Mouse (Mus musculus) c-Kit-positive CD71-positive TER-119-negative erythroid progenitor cells, embryonic 14.5 days (primary cell): ENCODE data around the gene Nell2.

ENCODE experiments used
- DNase-seq: peaks from one replicate; pipeline ENCODE4 v3.0.0-alpha.2; 2013; ENCODE audit warnings: low read depth

Nell2 gene

GRCm38 (mm10) chr15:95334323-95335296 lies 193.7 kb downstream of the Nell2 start:
- DNase-seq, result no peak

- DNase-seq, result no peak
Observed at GRCm38 (mm10) chr15:95333229-95333628, 195.1 kb downstream of the Nell2 start.

DNA sequence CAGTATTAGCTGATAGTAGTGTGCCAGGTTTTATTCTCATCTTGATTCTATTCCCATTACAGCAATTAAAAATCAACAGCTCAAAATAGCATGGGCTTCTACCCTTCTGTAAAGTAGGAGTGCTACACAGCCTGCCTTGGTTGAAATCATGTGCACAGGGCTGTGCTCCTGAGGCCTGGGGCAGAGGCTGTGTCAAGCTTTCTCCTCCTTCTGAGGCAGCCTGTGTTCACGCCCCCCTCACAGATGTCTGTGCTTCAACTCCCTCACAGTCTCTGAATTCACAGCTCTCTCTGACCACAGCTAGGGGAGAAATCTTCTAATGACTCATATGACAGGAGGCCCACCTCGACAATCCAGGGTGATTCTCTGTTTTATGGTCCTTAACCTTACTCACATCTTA lies 197.4 kb downstream of the Nell2 start:
- no peak for DNase-seq

DNA sequence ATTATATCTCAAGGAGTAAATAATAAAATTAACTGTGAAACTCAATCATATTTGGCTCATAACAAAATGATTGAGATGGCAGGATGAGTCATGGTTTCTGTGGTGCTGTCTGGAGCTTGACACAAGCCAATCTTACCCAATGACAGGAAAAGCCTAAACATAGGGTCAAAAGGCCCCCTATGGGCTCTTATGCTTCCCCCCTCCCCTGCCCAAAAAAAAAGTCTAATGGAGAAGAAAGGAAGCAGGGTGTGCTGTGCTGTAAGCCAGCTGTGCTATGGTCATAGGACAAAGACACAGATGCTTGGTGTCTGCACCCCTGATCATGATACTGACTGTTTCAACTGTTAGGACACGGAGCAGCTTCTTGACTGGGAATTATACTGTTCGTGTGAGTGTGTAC lies 205.6 kb downstream of the Nell2 start:
- DNase-seq, result no peak

GRCm38 (mm10) chr15:95316626-95317025 lies 211.7 kb downstream of the Nell2 start:
- DNase-seq, result no peak

DNA sequence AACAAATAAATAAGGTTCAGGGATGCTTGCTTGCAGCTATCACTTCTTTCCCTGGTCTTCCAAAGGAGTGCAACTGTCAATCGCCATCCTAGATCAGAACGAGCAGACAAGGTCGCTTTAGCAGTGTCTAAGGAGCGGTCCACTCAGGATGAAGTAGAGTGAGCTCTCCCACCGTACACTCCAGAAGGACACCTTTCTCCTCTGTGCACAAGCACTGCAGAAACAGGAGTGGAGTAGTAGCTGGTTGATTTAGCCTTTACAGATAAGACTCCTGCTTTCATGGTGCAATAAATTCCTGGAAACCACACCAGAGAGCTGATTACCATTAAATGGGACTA lies 213.6 kb downstream of the Nell2 start:
- DNase-seq, result no peak

DNA sequence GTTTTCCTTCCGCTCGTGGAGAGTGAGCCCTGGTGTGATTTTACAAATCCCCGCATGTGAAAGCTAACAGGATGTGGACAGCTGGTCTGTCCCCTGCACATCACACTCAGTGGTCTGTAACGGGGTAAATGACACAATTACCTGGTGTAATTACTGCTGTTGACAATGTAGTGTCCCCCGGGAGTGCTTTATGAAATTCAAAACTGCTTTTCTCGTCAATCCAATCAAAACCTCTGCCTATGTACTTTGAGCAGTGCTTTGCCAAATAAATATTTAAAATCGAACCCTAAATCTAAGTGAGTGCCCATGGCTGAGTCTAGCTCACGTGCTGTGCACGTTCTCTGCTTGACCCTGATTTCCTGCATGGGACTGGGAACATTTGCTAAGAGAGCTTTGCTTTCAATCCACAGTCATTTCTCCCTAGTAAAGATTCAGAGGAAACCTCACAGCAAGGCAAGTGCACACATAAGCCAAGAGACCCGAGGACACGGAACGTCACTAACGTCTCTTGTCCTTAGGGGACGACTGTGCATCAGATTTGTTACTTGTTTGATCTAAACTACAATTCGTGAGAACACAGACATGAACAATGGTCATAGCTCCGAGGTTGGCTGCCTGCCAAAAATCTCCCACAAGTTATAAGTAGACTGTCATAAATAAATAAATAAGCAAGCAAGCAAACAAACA lies 214.1 kb downstream of the Nell2 start:
- DNase-seq, result no peak

GRCm38 (mm10) chr15:95313286-95313685 lies 215.1 kb downstream of the Nell2 start:
- DNase-seq, result no peak

- DNase-seq, result no peak
Observed at GRCm38 (mm10) chr15:95304102-95304501, 224.3 kb downstream of the Nell2 start.

GRCm38 (mm10) chr15:95296561-95296960 lies 231.8 kb downstream of the Nell2 start:
- DNase-seq, result no peak

GRCm38 (mm10) chr15:95289047-95289446 lies 239.3 kb downstream of the Nell2 start:
- DNase-seq, result no peak

- DNase-seq, result no peak
Observed at GRCm38 (mm10) chr15:95285199-95285598, 243.2 kb downstream of the Nell2 start.

DNA sequence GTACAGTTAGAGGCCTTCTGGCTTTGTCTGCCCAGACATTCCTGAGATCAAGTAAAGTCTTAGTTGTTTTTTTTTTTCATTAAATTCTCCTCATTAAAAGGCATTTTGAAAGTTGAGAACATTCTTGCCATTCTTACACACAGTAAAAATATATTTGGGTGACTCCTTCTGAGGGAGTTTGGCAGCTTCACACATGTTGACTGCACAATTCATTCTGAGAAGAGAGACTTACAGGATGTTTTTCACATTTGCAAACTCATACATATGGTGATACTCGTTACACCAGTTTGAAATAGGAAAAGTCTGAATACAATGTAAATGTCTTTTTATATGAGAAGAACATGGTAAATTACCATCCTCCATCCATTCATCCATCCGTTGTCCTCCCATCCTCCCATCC lies 247.4 kb downstream of the Nell2 start:
- no peak for DNase-seq

GRCm38 (mm10) chr15:95278001-95278400 lies 250.4 kb downstream of the Nell2 start:
- DNase-seq, result no peak

GRCm38 (mm10) chr15:95276556-95276955 lies 251.8 kb downstream of the Nell2 start:
- no peak for DNase-seq

DNA sequence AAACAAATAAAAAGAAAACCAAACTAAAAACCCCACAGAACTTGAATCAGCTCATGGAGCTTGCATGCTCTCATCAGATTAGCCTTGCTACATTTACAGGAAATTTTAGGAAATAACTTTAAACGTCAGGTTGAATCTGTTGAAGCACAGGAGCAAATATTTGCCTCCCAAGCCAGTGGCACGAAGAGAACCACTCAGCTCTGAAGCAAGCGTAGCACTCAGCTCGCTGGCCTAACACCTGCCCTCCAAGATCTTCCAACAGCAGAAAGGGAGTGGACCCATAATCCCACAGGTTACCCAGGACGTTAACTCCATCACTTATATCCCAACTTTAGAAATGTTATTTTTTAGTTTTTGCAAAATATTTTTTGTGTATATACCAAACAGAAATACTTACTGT lies 252.8 kb downstream of the Nell2 start:
- no peak for DNase-seq

- DNase-seq, result no peak
Observed at GRCm38 (mm10) chr15:95273236-95273635, 255.1 kb downstream of the Nell2 start.

- DNase-seq, result no peak
Observed at GRCm38 (mm10) chr15:95272167-95272566, 256.2 kb downstream of the Nell2 start.

DNA sequence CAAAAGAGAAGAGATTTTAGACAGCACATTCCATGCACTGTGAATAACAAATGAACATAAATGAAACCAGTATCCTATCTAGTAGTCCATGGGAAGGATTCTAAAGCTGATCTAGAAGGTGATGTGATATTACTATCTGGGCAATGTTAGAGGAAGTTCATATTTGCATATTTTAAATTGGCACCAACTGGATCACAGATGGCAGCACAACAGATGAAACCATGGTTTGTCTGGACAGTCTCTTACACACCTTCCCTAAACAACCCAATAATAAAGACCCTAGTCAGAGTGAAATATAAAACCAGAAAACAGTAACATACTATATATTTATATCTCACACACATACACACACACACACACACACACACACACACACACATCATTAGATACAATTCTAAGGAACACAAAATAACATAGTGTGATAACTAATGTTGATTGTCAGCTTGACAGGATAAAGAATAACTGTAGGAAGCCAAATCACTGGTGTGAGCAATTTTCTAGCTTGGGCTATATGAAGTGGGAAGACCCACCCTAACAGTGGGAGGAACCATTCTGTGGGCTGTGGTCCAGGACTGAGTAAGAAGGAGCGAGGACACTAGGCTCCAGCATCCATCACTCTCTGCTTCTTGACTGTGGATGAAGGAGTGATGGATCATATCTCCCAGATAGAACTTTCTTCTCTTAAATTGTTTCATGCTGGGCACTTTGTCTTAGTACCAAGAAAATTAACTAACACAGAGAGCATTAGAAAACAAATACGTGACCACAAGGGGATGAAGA lies 268.5 kb downstream of the Nell2 start:
- no peak for DNase-seq

- no peak for DNase-seq
Observed at GRCm38 (mm10) chr15:95257131-95257530, 271.2 kb downstream of the Nell2 start.

DNA sequence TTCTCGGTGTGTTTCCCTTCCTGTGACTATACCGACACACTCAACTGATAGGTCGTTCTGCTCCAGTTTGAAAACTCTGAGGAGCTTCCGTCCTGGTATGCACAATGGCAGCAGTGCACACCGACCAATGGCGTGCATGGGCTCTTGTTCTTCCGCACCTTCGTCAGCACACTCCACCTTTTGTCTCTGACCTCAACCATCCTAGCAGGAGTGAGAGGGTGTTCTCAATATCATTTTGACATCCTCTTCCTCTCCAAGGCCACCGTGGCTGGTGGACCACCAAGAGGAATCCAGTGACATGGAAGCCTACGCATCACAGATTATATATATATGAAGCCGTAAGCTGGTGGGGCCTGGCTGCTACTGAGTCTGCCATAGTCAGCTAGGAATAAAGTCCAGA lies 282.8 kb downstream of the Nell2 start:
- DNase-seq, result no peak

DNA sequence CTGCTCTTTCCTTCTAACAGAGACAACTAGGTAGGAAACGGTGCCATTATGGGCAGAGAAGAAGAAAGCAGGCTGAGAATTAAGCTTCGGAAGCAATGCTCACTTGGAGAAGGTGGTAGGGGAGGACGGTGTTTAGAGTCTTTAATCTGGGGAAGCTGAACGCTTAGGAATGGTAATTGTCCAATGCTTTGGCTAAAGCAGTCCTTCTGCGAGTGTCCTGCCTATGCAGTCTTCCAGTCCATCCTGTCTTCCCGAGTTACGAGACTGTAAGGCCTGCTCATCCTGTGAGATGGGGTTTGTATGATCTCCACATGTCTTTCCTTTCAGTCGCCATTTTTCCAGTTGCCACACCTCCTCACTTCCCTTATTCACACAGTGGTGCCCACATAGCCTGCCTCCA lies 284.5 kb downstream of the Nell2 start:
- DNase-seq, result no peak

GRCm38 (mm10) chr15:95241161-95241560 lies 287.2 kb downstream of the Nell2 start:
- no peak for DNase-seq
